Mouse (Mus musculus) heart, adult 2 months (tissue): ENCODE data around the gene Mdga1. TPM values are rescaled to one million over a fixed set of nuclear protein-coding genes. Genes with fewer than 3 reads are reported as not detected.

Experiments used
- DNase-seq, 2 experiments: peaks; one replicate each; pipeline ENCODE4 v3.0.0; 2021
- H3K27ac ChIP-seq: fragments of 200-600 bp; 2 replicates; pipeline ENCODE4 v1.8.1; 2022
- H3K27me3 ChIP-seq: fragments of 200-500 bp; 2 replicates; pipeline ENCODE4 v1.6.1; 2012; ENCODE audit warnings: mild to moderate bottlenecking, low read length, inconsistent platforms, mixed read lengths; ENCODE audit not compliant: control insufficient read depth, insufficient read depth
- H3K36me3 ChIP-seq: fragments of 200-500 bp; 2 replicates; pipeline ENCODE4 v1.6.1; 2012; ENCODE audit warnings: low read length, inconsistent platforms; ENCODE audit not compliant: control insufficient read depth, insufficient read depth
- H3K4me1 ChIP-seq: fragments of 200-500 bp; 2 replicates; pipeline ENCODE4 v1.6.1; 2011; ENCODE audit warnings: low read length; ENCODE audit not compliant: control insufficient read depth, insufficient read depth
- H3K4me3 ChIP-seq: fragments of 200-600 bp; 2 replicates; pipeline ENCODE4 v1.8.1; 2022
- H3K79me2 ChIP-seq: fragments of 200-500 bp; replicated peaks from 2 replicates; pipeline ENCODE4 v1.6.1; 2012; ENCODE audit warnings: mild to moderate bottlenecking, inconsistent platforms, low read length, moderate library complexity, mixed read lengths; ENCODE audit not compliant: control insufficient read depth, insufficient read depth
- H3K9ac ChIP-seq: fragments of 200-500 bp; 2 replicates; pipeline ENCODE4 v1.6.1; 2012; ENCODE audit warnings: low read depth, mild to moderate bottlenecking, control low read depth, inconsistent platforms, low read length, mixed read lengths
- CTCF ChIP-seq: fragments of 200-600 bp; IDR thresholded peaks from 2 replicates; pipeline ENCODE4 v1.8.1; 2022; ENCODE audit warnings: antibody characterized with exemption, mild to moderate bottlenecking, moderate library complexity
- EP300 ChIP-seq: fragments of 200-500 bp; IDR thresholded peaks from 2 replicates; pipeline ENCODE4 v1.6.1; 2011; ENCODE audit warnings: low read depth, low read length, control low read depth; ENCODE audit not compliant: insufficient read depth
- POLR2A ChIP-seq: fragments of 200-500 bp; IDR thresholded peaks from 2 replicates; pipeline ENCODE4 v1.6.1; 2011; ENCODE audit warnings: mild to moderate bottlenecking, low read depth, low read length, control low read depth; ENCODE audit not compliant: insufficient read depth
- WGBS: fragments of 180-500 bp; shearing (Covaris S2); methylation state at CpG from one replicate; pipeline ENCODE4 v1.1.7; 2018; 5-methylcytosine and 5-hydroxymethylcytosine counted together
- intact Hi-C: fragments of 180-260 bp; cut with DNase I; formaldehyde crosslinking; loops from one replicate; pipeline ENCODE4 v1.15.1; 2025
- polyA plus RNA-seq: library from polyadenylated mRNA; depleted of rRNA; stranded (reverse); fragments of >200 nt; gene quantifications from 2 replicates; pipeline ENCODE4 v1.2.3, GENCODE M21; 2012
- total RNA-seq, 2 experiments: library from RNA; stranded (reverse); gene quantifications; 2 replicates each; pipeline ENCODE4 v1.2.3; 2021

The Mdga1 gene
- total and polyA plus RNA-seq, 3 experiments, result 13.4 to 26.3 (median 15.4) TPM

- no peaks in the 10 kb centered on the region for H3K4me1 ChIP-seq
- no peak overlapping the region for H3K9ac ChIP-seq
- H3K36me3 ChIP-seq, result no peaks in the 10 kb centered on the region
- no peak for TF ChIP-seq EP300
- TF ChIP-seq CTCF, result no peak
- TF ChIP-seq POLR2A, result no peak
- H3K4me3 ChIP-seq, result no peak overlapping the region
- no peak overlapping the region for H3K27ac ChIP-seq
- WGBS, result 67% methylated on average over 26 of the region's 26 CpGs
- H3K79me2 ChIP-seq, result no peaks in the 10 kb centered on the region
- no peak for DNase-seq
- intact Hi-C loops, result no loop called here
- no peaks in the 10 kb centered on the region for H3K27me3 ChIP-seq
These were observed 44.0 kb downstream of the Mdga1 start for GRCm38 (mm10) chr17:29925608-29926606.

- 48% methylated on average over 6 of the region's 6 CpGs for WGBS
These were observed 49.8 kb downstream of the Mdga1 start for GRCm38 (mm10) chr17:29920089-29920488.

GRCm38 (mm10) chr17:29919552-29919920 is 50.4 kb downstream of the Mdga1 start:
- H3K4me3 ChIP-seq, result no peak overlapping the region
- H3K36me3 ChIP-seq, result no peaks in the 10 kb centered on the region
- no peak for DNase-seq
- no peaks in the 10 kb centered on the region for H3K4me1 ChIP-seq
- H3K9ac ChIP-seq, result no peak overlapping the region
- no peaks in the 10 kb centered on the region for H3K79me2 ChIP-seq
- no peaks in the 10 kb centered on the region for H3K27me3 ChIP-seq
- intact Hi-C loops, result no loop called here
- TF ChIP-seq POLR2A (no peak), CTCF (no peak), EP300 (no peak)
- no peak overlapping the region for H3K27ac ChIP-seq
- WGBS, result 68% methylated on average over 3 of the region's 3 CpGs

More at GRCm38 (mm10) chr17:29920089-29920488, 49.8 kb downstream of the Mdga1 start:
- Histone ChIP-seq H3K27ac (no peak overlapping the region), H3K4me3 (no peak overlapping the region), H3K4me1 (no peaks in the 10 kb centered on the region), H3K79me2 (no peaks in the 10 kb centered on the region), H3K9ac (no peak overlapping the region), H3K36me3 (no peaks in the 10 kb centered on the region), H3K27me3 (no peaks in the 10 kb centered on the region)
- intact Hi-C loops, result no loop called here
- TF ChIP-seq EP300, result no peak
- no peak for TF ChIP-seq POLR2A
- TF ChIP-seq CTCF, result no peak
- DNase-seq, result no peak

GRCm38 (mm10) chr17:29918791-29919551 is 50.9 kb downstream of the Mdga1 start:
- 73% methylated on average over 13 of the region's 13 CpGs for WGBS
- no peak for TF ChIP-seq CTCF
- no peak for TF ChIP-seq EP300
- TF ChIP-seq POLR2A, result no peak
- Histone ChIP-seq H3K36me3 (no peaks in the 10 kb centered on the region), H3K79me2 (no peaks in the 10 kb centered on the region), H3K9ac (no peak overlapping the region), H3K4me1 (no peaks in the 10 kb centered on the region), H3K27me3 (no peaks in the 10 kb centered on the region), H3K27ac (no peak overlapping the region), H3K4me3 (no peak overlapping the region)
- intact Hi-C loops, result no loop called here
- no peak for DNase-seq

- intact Hi-C loops, result no loop called here
- no peak overlapping the region for H3K4me3 ChIP-seq
These were observed 52.9 kb downstream of the Mdga1 start for GRCm38 (mm10) chr17:29916968-29917367.

More at GRCm38 (mm10) chr17:29916968-29917367, 52.9 kb downstream of the Mdga1 start:
- TF ChIP-seq EP300, result no peak
- TF ChIP-seq CTCF, result no peak
- TF ChIP-seq POLR2A, result no peak
- WGBS, result 34% methylated on average over 3 of the region's 3 CpGs
- DNase-seq, result no peak
- no peaks in the 10 kb centered on the region for H3K79me2 ChIP-seq
- H3K27me3 ChIP-seq, result no peaks in the 10 kb centered on the region
- H3K27ac ChIP-seq, result no peak overlapping the region
- H3K36me3 ChIP-seq, result no peaks in the 10 kb centered on the region
- H3K4me1 ChIP-seq, result no peaks in the 10 kb centered on the region
- H3K9ac ChIP-seq, result no peak overlapping the region
